Mouse (Mus musculus) bone marrow macrophage, adult 2 months (primary cell): ENCODE measurements around the gene Inpp4a.

Experiments
- CTCF ChIP-seq: IDR thresholded peaks from 2 replicates; pipeline ENCODE4 v1.5.1; 2012; ENCODE audit warnings: low read depth, mild to moderate bottlenecking, low read length, moderate library complexity
- POLR2A ChIP-seq: IDR thresholded peaks from 2 replicates; pipeline ENCODE4 v1.6.1; 2012; ENCODE audit warnings: mild to moderate bottlenecking, low read depth, low read length, borderline replicate concordance

DNA sequence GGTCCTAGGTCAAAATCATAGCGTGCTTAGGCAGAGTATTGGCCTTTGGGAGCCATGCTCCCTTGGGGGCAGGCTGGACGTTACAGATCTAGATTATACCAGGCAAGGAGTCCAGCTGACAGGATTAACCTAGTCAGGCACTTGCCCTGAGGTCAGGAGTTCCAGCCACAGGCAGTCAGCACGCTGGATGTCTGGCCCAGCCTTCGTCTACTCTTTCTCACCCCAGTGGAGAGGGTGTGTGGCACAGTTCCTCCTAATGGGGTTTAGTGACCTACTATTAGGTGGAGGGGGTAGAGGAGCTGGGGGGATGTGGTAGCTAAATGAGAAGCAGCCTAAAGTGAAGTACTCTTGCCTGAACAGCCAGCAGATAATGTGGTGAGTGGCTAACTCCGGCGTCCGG is 14.7 kb downstream of the Inpp4a start:
- TF ChIP-seq CTCF (no peak), POLR2A (no peak)
